Mouse (Mus musculus) neural tube, embryonic 15.5 days (tissue): Measurements from ENCODE around the gene Ctxn1. TPM values are rescaled to one million over a fixed set of nuclear protein-coding genes. Genes with fewer than 3 reads are reported as not detected.

ENCODE experiments used
- ATAC-seq: fragments of 200-750 bp; cut with Nextera tagmentation; 2 replicates; pipeline ENCODE4 v1.8.0; 2017; ENCODE audit warnings: mild to moderate bottlenecking, moderate TSS enrichment, moderate library complexity; ENCODE audit not compliant: low FRiP score
- H3K27ac ChIP-seq: fragments of 300-500 bp; sonication (generic); replicated peaks from 2 replicates; pipeline ENCODE4 v1.5.1; 2015; ENCODE audit warnings: mild to moderate bottlenecking, inconsistent platforms
- H3K27me3 ChIP-seq: fragments of 300-500 bp; sonication (generic); replicated peaks from 2 replicates; pipeline ENCODE4 v1.6.1; 2015; ENCODE audit warnings: inconsistent platforms
- H3K36me3 ChIP-seq: fragments of 300-500 bp; sonication (generic); 2 replicates; pipeline ENCODE4 v1.6.1; 2015; ENCODE audit warnings: inconsistent platforms
- H3K4me1 ChIP-seq: fragments of 300-500 bp; sonication (generic); 2 replicates; pipeline ENCODE4 v1.6.1; 2015; ENCODE audit warnings: inconsistent platforms
- H3K4me2 ChIP-seq: fragments of 300-500 bp; sonication (generic); 2 replicates; pipeline ENCODE4 v1.6.1; 2015; ENCODE audit warnings: inconsistent platforms, mild to moderate bottlenecking, moderate library complexity
- H3K4me3 ChIP-seq: fragments of 300-500 bp; sonication (generic); replicated peaks from 2 replicates; pipeline ENCODE4 v1.5.1; 2015; ENCODE audit warnings: mild to moderate bottlenecking, inconsistent platforms
- H3K9ac ChIP-seq: fragments of 300-500 bp; sonication (generic); replicated peaks from 2 replicates; pipeline ENCODE4 v1.6.1; 2015; ENCODE audit warnings: mild to moderate bottlenecking, inconsistent platforms
- H3K9me3 ChIP-seq: fragments of 300-500 bp; sonication (generic); replicated peaks from 2 replicates; pipeline ENCODE4 v1.6.1; 2016; ENCODE audit warnings: inconsistent platforms
- whole genome bisulfite sequencing: fragments of 180-500 bp; shearing (Covaris S2); methylation state at CpG from one replicate; pipeline ENCODE4 v1.1.7; 2015; ENCODE audit warnings: mixed read lengths; 5-methylcytosine and 5-hydroxymethylcytosine counted together
- polyA plus RNA-seq: library from polyadenylated mRNA; unstranded; fragments of >200 nt; fragmentation: Nextera tagmentation; extraction: Ambion mirVana; gene quantifications from 2 replicates; pipeline ENCODE4 v1.2.1, GENCODE M21; 2015

Gene Ctxn1
- 229 and 269 TPM in 2 replicates for polyA plus RNA-seq

GRCm38 (mm10) chr8:4259125-4259804 is at the start of gene Ctxn1:
Gene Ctxn1, minus strand, starts transcription at chr8:4259274.
- ATAC-seq, result peak; percentile 92
- Histone ChIP-seq H3K4me2 (peak within 1 kb of the TSS; percentile 76), H3K9ac (peak within 1 kb of the TSS; percentile 87), H3K27ac (peak within 1 kb of the TSS; percentile 93), H3K9me3 (no peaks in the 10 kb centered on the region), H3K27me3 (no peaks in the 10 kb centered on the region), H3K36me3 (peaks cover 65% of the 10 kb centered on the region), H3K4me3 (peak within 1 kb of the TSS; percentile 90), H3K4me1 (peaks cover 45% of the 10 kb centered on the region)
- WGBS, result 5% methylated on average over 26 of the region's 33 CpGs

- Histone ChIP-seq H3K9ac (no peak overlapping the region), H3K4me2 (no peak overlapping the region), H3K27me3 (no peaks in the 10 kb centered on the region), H3K9me3 (no peaks in the 10 kb centered on the region), H3K36me3 (peaks cover 82% of the 10 kb centered on the region), H3K27ac (no peak overlapping the region), H3K4me3 (no peak overlapping the region), H3K4me1 (no peaks in the 10 kb centered on the region)
- ATAC-seq, result no peak
- WGBS, result 92% methylated on average over 2 of the region's 2 CpGs
These were observed 46.8 kb upstream of the Ctxn1 start for GRCm38 (mm10) chr8:4305838-4306237.

GRCm38 (mm10) chr8:4304124-4304547 is 45.1 kb upstream of the Ctxn1 start:
- H3K4me3 ChIP-seq, result no peak overlapping the region
- no peak for ATAC-seq
- H3K4me2 ChIP-seq, result no peak overlapping the region
- WGBS, result 83% methylated on average over 3 of the region's 3 CpGs
- H3K4me1 ChIP-seq, result no peaks in the 10 kb centered on the region
- peaks cover 81% of the 10 kb centered on the region for H3K36me3 ChIP-seq
- no peak overlapping the region for H3K27ac ChIP-seq
- H3K27me3 ChIP-seq, result no peaks in the 10 kb centered on the region
- H3K9me3 ChIP-seq, result no peaks in the 10 kb centered on the region
- H3K9ac ChIP-seq, result no peak overlapping the region

DNA sequence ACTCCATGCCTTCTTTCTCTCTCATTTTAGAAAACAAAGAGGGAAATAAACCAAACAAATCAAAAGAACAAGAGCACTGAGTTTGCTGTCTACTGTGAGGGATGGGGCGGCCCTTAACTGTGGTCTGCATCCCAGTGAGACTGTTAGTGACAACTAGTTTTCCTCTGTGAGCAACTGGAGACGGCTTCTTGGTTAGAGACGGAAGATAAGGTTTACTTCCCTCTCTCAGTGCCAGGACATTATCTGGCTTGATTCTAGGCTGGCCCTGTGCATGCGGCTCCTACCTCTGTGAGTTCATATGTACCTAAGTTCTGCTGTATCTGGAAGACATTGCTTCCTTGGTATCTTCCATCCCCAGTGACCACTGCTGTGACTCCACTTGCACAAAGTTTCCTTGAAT is 38.7 kb upstream of the Ctxn1 start:
- Histone ChIP-seq H3K4me3 (no peak overlapping the region), H3K9ac (no peak overlapping the region), H3K27me3 (no peaks in the 10 kb centered on the region), H3K4me1 (no peaks in the 10 kb centered on the region), H3K27ac (no peak overlapping the region), H3K4me2 (no peak overlapping the region), H3K36me3 (peaks cover 89% of the 10 kb centered on the region), H3K9me3 (no peaks in the 10 kb centered on the region)
- no peak for ATAC-seq
- 97% methylated on average over 4 of the region's 4 CpGs for WGBS

- H3K36me3 ChIP-seq, result peaks cover 82% of the 10 kb centered on the region
- no peak for ATAC-seq
- H3K27ac ChIP-seq, result no peak overlapping the region
- H3K9me3 ChIP-seq, result no peaks in the 10 kb centered on the region
- H3K4me1 ChIP-seq, result no peaks in the 10 kb centered on the region
- no peak overlapping the region for H3K4me3 ChIP-seq
- H3K4me2 ChIP-seq, result no peak overlapping the region
- WGBS, result 89% methylated on average over 5 of the region's 5 CpGs
- H3K27me3 ChIP-seq, result no peaks in the 10 kb centered on the region
- H3K9ac ChIP-seq, result no peak overlapping the region
These were observed 33.7 kb upstream of the Ctxn1 start for GRCm38 (mm10) chr8:4292738-4293137.

DNA sequence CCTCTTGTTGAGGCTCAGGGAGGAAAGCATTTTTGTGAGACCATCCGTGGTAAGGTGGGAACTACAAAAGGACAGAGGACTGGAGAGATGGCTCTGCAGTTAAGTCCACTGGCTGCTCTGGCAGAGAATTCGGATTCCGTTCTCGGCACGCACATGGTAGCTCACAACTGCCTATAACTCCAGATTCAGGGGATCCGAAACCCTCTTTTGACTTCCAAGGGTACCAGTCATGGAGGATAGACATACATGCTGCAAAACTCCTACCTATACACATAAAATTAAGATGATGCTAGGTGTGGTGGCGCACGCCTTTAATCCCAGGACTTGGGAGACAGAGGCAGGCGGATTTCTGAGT is 17.0 kb upstream of the Ctxn1 start:
- WGBS, result 25% methylated on average over 9 of the region's 9 CpGs

DNA sequence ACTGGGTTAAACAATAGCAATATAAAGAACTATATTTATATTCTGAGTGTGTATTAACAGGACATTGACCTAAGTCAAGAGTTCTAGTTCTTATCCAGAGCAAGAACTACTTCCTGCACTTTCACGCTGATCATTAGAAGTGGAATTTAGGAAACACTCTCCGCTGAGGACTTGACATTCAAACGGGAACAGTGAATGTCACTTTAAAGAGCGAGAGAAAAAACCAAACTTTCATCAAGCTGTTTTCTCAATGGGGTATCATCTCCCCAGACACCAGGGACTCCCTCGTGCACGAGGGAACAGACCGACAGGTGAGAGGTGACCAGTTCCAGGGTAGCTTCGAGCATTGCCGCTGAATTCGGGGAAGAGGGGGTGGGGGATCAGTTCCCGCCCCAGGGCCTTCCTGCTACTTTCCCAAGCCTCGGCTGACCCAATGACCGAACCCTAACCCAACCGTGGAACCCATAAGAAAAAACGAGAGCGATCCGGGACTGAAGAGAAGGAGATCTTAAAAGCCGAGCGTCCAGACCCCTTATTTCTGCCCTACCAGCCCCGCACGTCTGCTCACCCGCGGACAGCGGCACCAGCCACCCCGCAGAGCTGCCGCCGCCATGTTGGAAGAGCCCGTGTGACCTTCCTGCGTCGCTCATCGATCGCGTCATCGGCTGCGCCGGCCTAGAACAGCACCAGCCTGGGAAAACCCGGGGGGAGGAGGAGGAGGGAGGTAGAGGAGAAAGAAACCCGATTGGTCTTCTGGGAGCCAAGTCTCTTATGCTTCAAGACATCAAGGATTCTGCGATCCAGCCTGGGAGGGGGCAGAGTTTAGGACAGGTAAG is 16.4 kb upstream of the Ctxn1 start, which contains the start of gene Timm44:
TSS of gene Timm44 (minus strand) at position 639 of the 836 bp plus-strand sequence.
- Histone ChIP-seq H3K9me3 (no peaks in the 10 kb centered on the region), H3K4me3 (peak within 1 kb of the TSS; percentile 67), H3K4me1 (peaks cover 14% of the 10 kb centered on the region), H3K36me3 (peaks cover 28% of the 10 kb centered on the region), H3K4me2 (peak within 1 kb of the TSS; percentile 64), H3K27me3 (no peaks in the 10 kb centered on the region), H3K9ac (peak within 1 kb of the TSS; percentile 65), H3K27ac (peak within 1 kb of the TSS; percentile 83)
- WGBS, result under 1% methylated on average over 39 of the region's 39 CpGs
- peak; percentile 96 for ATAC-seq

More for the DNA sequence above, 17.0 kb upstream of the Ctxn1 start:
- Histone ChIP-seq H3K4me2 (peak overlapping the region; percentile 64), H3K4me3 (peak overlapping the region; percentile 67), H3K9ac (peak overlapping the region; percentile 65), H3K27ac (peak overlapping the region; percentile 83), H3K4me1 (peaks cover 14% of the 10 kb centered on the region), H3K36me3 (peaks cover 23% of the 10 kb centered on the region), H3K9me3 (no peaks in the 10 kb centered on the region), H3K27me3 (no peaks in the 10 kb centered on the region)
- ATAC-seq, result no peak; the same call in none of the 2 replicates

DNA sequence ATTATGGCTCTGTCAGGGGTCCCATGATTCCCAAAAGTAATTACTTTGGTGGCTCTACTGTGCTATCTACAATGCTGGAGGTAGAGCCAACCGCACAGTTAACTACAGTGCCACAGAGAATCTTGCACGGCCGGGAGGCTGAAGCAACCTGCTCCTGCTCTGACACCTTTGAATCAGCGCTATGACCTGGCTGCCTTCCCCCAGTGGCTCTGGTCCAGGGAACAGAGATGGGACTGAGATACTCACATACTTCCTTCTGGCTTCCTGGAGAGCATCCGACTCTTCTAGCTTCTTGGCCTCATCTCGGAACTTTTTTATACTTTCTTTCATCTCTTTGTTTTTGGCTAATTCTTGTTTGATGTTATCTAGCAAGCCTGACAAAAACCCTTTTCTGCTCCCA is 10.5 kb upstream of the Ctxn1 start:
- Histone ChIP-seq H3K4me3 (no peak overlapping the region), H3K4me1 (peaks cover 2% of the 10 kb centered on the region), H3K4me2 (no peak overlapping the region), H3K27me3 (no peaks in the 10 kb centered on the region), H3K9me3 (no peaks in the 10 kb centered on the region), H3K36me3 (peaks cover 87% of the 10 kb centered on the region), H3K9ac (no peak overlapping the region), H3K27ac (no peak overlapping the region)
- 91% methylated on average over 6 of the region's 6 CpGs for WGBS
- ATAC-seq, result no peak

DNA sequence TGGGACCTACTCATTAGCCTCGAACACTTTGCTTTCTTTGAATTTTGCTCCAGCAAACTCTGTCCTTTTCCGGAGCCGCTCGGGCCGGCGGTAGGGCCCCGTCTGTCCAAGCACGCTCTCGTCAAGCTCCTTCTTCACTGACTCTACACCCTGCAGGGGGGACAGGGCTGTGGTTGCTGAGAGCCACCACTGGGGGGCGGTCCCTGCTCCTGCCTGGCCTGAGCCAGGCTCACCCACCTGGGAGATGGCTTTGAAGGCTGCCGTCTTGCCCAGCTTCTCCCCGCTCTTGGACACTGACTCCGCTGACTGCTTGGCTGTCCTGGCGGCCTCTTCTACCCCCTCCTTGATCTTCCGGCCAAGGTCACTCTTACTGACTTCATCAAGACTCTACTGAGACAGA is 8.6 kb upstream of the Ctxn1 start:
- H3K9me3 ChIP-seq, result no peaks in the 10 kb centered on the region
- H3K9ac ChIP-seq, result no peak overlapping the region
- H3K4me1 ChIP-seq, result no peaks in the 10 kb centered on the region
- H3K27me3 ChIP-seq, result no peaks in the 10 kb centered on the region
- peaks cover 94% of the 10 kb centered on the region for H3K36me3 ChIP-seq
- WGBS, result 84% methylated on average over 15 of the region's 15 CpGs
- no peak overlapping the region for H3K4me3 ChIP-seq
- no peak for ATAC-seq
- no peak overlapping the region for H3K27ac ChIP-seq
- no peak overlapping the region for H3K4me2 ChIP-seq

DNA sequence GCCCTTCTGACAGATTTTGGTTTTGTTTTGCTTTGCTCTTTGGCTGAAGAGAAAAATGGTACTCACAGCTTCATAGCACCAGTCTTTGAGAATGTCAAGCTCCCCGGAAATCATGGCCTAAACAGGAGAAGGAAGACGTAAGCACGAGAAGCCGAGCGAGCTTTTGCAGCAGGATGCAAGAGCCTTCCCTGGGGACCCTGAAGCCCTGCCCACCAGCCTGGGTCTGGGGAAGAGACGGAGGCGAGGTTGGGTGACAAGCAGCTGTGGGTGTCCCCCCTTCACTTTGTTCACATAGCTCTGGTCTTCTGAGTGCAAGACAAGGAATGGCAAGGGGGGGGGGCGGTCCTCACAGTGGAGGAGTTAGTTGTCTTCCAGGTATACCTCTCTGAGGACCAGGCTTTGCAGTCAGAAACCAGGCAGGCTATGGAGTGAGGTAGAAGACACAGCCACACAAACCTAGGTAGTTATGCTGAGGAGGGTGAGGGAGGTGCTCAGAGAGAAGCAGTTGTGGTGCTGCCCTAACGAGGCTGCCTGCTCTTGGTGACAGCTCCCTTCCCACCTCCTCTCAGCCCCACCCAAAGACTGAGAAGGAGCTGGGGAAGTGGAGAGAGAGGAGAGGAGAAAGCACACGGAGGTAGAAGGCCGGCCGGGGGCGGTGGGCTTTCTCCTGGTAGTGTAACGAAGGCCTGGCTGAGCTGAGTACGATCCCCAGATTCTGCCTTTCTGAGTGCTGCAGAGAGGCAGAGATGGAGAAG is 6.3 kb upstream of the Ctxn1 start:
- ATAC-seq, result no peak
- H3K9me3 ChIP-seq, result no peaks in the 10 kb centered on the region
- no peak overlapping the region for H3K4me3 ChIP-seq
- no peaks in the 10 kb centered on the region for H3K4me1 ChIP-seq
- H3K27me3 ChIP-seq, result no peaks in the 10 kb centered on the region
- no peak overlapping the region for H3K4me2 ChIP-seq
- H3K36me3 ChIP-seq, result peaks cover 97% of the 10 kb centered on the region
- 95% methylated on average over 15 of the region's 15 CpGs for WGBS
- no peak overlapping the region for H3K9ac ChIP-seq
- no peak overlapping the region for H3K27ac ChIP-seq

- Histone ChIP-seq H3K4me2 (no peak overlapping the region), H3K9ac (no peak overlapping the region), H3K9me3 (no peaks in the 10 kb centered on the region), H3K4me3 (no peak overlapping the region), H3K4me1 (peaks cover 11% of the 10 kb centered on the region), H3K36me3 (peaks cover 83% of the 10 kb centered on the region), H3K27ac (no peak overlapping the region), H3K27me3 (no peaks in the 10 kb centered on the region)
- 92% methylated on average over 8 of the region's 8 CpGs for whole genome bisulfite sequencing
- ATAC-seq, result no peak
These were observed 4.2 kb upstream of the Ctxn1 start for GRCm38 (mm10) chr8:4263105-4263791.
